Mouse (Mus musculus): Measurements from ENCODE around the gene Dtx2.

DNA sequence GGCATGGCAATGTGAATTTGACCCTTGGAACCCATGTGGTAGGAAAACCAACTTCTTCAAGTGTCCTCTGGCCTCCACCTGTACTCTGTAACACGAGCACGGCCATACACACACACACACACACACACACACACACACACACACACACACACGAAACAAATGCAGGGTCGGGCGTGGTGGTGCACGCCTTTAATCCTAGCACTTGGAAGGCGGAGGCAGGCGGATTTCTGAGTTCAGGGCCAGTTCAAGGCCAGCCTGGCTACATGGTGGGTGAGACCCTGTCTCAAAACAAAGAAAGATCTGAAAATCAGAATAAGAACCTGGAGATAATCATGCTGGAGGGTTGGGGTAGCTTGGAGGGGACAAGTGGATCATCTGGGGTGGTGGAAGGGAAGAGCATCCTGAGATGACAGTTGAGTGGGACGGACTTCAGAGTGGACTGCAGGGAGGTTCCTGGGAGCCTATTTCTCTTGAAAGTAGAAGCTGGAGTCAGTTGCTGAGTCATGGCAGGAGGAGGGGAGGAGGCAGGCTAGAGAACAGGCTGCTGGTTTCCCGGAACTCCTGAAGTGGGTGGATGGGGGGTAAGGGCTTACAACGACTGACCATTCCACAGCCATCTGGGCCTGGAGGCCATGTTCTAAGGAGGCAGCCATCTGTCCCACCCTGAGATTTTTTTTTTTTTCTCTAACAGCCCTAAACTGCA, 43.7 kb upstream of the Dtx2 start:
- TF ChIP-seq POLR2A (IDR thresholded peaks at IDR 0.05; ENCODE audit: low read depth, low read length) (no peak), CTCF (conservative IDR thresholded peaks at IDR 0.05; ENCODE audit: insufficient read depth, insufficient read length, low read depth, low read length) (no peak)

Measured in kidney, adult 2 months (tissue).